Comparison of ENCODE assay signal across 19 mouse cellular contexts in genomic region chr13:103801021-103801420, GRCm38 (mm10). TPM values are rescaled to one million over a fixed set of nuclear protein-coding genes. Genes with fewer than 3 reads are reported as not detected.
A peak's percentile ranks its signal among the peaks of the same experiment; 100 is the strongest.
DNase-seq lines count a peak whose midpoint lies in the region; ATAC-seq and TF ChIP-seq lines count a peak whose summit lies in the region.
"Had no signal": no experiment of that assay in that cellular context is flagged by ENCODE, and none has a peak within 500 bp of the region (broad histone marks: within the 10 kb centered on the region; RNA-seq: fewer than 3 reads in every experiment).

No protein-coding gene starts in this region.

- no peak overlapping the region for H3K27ac ChIP-seq in gastrocnemius, adult 2 months
- H3K27ac ChIP-seq in layer of hippocampus, adult 2 months: no peak overlapping the region
- H3K27ac ChIP-seq: forebrain, embryonic 10.5 days; hindbrain, embryonic 12.5 days; hindbrain, embryonic 15.5 days had no signal

- in situ Hi-C loops in Patski (cut with MboI; ENCODE audit: low pct_unique_long_range_greater_than_20kb): no loop called here

- H3K4me3 ChIP-seq in gastrocnemius, adult 2 months: no peak overlapping the region
- no peak overlapping the region for H3K4me3 ChIP-seq in layer of hippocampus, adult 2 months
- H3K4me3 ChIP-seq: forebrain, embryonic 10.5 days; hindbrain, embryonic 12.5 days; hindbrain, embryonic 15.5 days had no signal

- intact Hi-C loops in gastrocnemius, adult 2 months (cut with DNase I): no loop called here

- TF ChIP-seq CTCF in gastrocnemius, adult 2 months (IDR thresholded peaks at IDR 0.05): peak; percentile 17; the same call in 1 of the 2 replicates
- TF ChIP-seq CTCF in layer of hippocampus, adult 2 months (conservative IDR thresholded peaks at IDR 0.05): peak; percentile 44
- TF ChIP-seq CTCF in Patski (IDR thresholded peaks at IDR 0.05): peak; percentile 45

- no peak for DNase-seq in gastrocnemius, adult 2 months
- no peak for DNase-seq in gastrocnemius, adult 18-20 months (ENCODE audit: low spot score)
- no peak for DNase-seq in layer of hippocampus, adult 2 months (ENCODE audit: low spot score in 2 of 2)
- DNase-seq in layer of hippocampus, postnatal 10 days (ENCODE audit: low spot score in 2 of 2): no peak
- DNase-seq in 416B (ENCODE audit: low read depth) (peak; percentile 24), Patski (ENCODE audit: low read depth, low spot score) (no peak)
- DNase-seq in lung, postnatal 10 days: no peak
- DNase-seq: adrenal gland, postnatal 10 days; adrenal gland, postnatal 36 days; cerebellum, adult 18-20 months; cerebellum, adult 9-10 months; cerebellum, postnatal 14 days; gastrocnemius, postnatal 14 days; heart, adult 18-20 months had no signal

- no peak for ATAC-seq in Patski
- ATAC-seq: CD4-positive, CD25-positive, alpha-beta regulatory T cell, adult 4 months; forebrain, embryonic 14.5 days had no signal

- no peaks in the 10 kb centered on the region for H3K27me3 ChIP-seq in Patski
- H3K27me3 ChIP-seq: hindbrain, embryonic 12.5 days; hindbrain, embryonic 15.5 days had no signal

- CTCF ChIA-PET in Patski (lab: Charles Lee): interaction anchor here (1.5 kb wide), 1 partner anchor 15 kb away, joined by 3 read pairs; no protein-coding TSS in a partner anchor

- POLR2A ChIA-PET in Patski (lab: Charles Lee): interaction anchor here (0.7 kb wide), 1 partner anchor 1342 kb away, joined by 3 read pairs; no protein-coding TSS in a partner anchor

RNA-seq across cellular contexts. Expression of gene Srek1, which starts 26.6 kb away (rescaled TPM):
- total RNA-seq in gastrocnemius, adult 2 months (2021): 10 to 100 TPM; 24.9 to 25.6 TPM
- 10 to 100 TPM; 18.1 to 18.3 TPM for total RNA-seq in gastrocnemius, adult 18-20 months (2021)
- 100 to 1,000 TPM in 1 of 2 experiments, 10 to 100 TPM in 1; 98.4 to 101 TPM for total RNA-seq in layer of hippocampus, adult 2 months (2021)
- 10 to 100 TPM; 86.5 to 96.0 TPM for total RNA-seq in layer of hippocampus, postnatal 10 days (2021)
- 57.7 TPM for polyA plus RNA-seq in Patski (2021)
